Mouse (Mus musculus) colon, adult 2 months (tissue): Measurements from ENCODE around the gene Dennd1a. TPM values are rescaled to one million over a fixed set of nuclear protein-coding genes. Genes with fewer than 3 reads are reported as not detected.

Experiments
- polyA plus RNA-seq: library from polyadenylated mRNA; depleted of rRNA; stranded (reverse); fragments of >200 nt; gene quantifications from 2 replicates; pipeline ENCODE4 v1.2.3, GENCODE M21; 2012; rRNA removed

Gene Dennd1a
- polyA plus RNA-seq: 10.2 and 11.8 TPM in 2 replicates

DNA sequence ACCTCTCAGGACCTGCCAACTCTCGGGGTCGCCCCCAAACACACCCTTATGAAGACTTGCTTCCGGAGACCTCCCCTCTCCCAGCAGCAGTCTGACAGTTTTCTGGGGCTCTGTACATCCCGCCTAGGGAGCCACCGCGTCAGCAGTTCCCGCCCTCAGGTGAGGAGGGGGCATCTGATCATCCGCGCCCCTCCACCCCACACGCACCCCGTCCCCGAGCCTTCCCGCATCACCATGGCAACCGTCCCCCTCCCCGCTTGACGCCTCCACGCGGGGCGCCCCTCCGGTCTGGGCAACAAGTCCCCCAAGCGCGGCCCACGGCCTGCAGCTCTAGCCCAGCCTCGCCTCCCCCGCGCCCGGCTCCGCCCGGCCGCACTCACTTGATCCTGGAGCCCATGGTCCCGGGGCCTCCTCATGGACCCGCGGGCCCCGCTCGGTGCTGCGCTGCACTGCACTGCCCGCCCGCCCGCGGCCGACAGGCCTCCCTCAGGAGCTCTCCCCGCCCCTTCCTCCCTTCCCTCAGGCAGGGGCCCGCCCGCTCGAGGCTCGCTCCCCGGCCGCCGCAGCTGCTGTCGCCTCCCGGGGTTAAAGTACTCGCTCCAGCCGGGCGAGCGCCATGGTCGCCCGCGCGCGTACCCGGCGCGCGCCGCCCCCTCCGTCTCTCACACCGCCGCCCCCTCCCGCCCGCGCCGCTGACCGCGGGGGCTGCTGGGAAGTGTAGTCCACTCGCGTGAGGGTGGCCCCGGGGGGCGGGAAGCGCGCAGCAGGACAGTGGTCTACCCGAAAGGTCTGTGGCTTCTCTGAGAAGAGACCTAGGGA is at the start of gene Dennd1a:
Gene Dennd1a, minus strand, starts transcription at position 658 of the 819 bp plus-strand sequence.

DNA sequence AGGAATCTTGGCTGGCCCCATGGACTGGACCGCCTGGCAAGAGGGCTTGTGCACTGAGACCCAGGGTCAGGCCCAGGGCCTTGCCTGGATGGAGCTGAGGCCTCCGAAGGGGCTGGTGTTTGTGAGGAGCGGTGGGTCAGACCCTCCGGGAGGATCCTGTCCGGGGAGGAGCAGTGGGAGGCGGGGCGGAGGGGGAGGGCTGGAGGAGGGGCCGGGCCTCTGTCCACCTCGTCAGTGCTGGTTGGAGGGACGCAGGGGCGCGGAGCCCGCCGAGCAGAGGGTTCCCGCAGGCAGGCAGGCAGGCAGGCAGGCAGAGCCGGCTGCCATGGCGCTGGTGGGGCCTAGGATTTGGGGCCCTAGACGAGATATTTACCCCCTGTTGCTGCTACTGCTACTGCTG is 511.2 kb downstream of the Dennd1a start, which contains the start of gene Crb2:
Gene Crb2, plus strand, starts transcription at position 234 of the 400 bp plus-strand sequence.

Other genes with a start within 250 kb of the Dennd1a start
- 0.05 and 0.81 TPM in 2 replicates for gene Lhx2, start 51.9 kb upstream of the Dennd1a start, polyA plus RNA-seq
- 46.1 and 54.5 TPM in 2 replicates for gene Nek6, start 224.3 kb upstream of the Dennd1a start, polyA plus RNA-seq